Mouse (Mus musculus): ENCODE results near the gene Cep85l.

- no peak for TF ChIP-seq POLR2A (IDR thresholded peaks at IDR 0.05; ENCODE audit: extremely low read depth, insufficient read depth, low read length)
- TF ChIP-seq CTCF (IDR thresholded peaks at IDR 0.05; ENCODE audit: low read depth, low read length) = no peak
Observed at GRCm38 (mm10) chr10:53305867-53306266, 73.9 kb downstream of the Cep85l start.

Measured in liver, adult 2 months (tissue).